Mouse (Mus musculus): ENCODE measurements around the gene Gm42688. TPM values are rescaled to one million over a fixed set of nuclear protein-coding genes. Genes with fewer than 3 reads are reported as not detected.

The Gm42688 gene
- total RNA-seq (2021): 1 to 10 TPM; 5.2 to 5.9 TPM
- long read RNA-seq, experiment 1, partial matches to known transcripts: 24 of 27 reads
- long read RNA-seq, experiment 1, other reads (novel, unspliced or antisense): 3 of 27 reads
- long read RNA-seq, experiment 2, partial matches to known transcripts: 6 of 10 reads
- long read RNA-seq, experiment 2, other reads (novel, unspliced or antisense): 4 of 10 reads

DNA sequence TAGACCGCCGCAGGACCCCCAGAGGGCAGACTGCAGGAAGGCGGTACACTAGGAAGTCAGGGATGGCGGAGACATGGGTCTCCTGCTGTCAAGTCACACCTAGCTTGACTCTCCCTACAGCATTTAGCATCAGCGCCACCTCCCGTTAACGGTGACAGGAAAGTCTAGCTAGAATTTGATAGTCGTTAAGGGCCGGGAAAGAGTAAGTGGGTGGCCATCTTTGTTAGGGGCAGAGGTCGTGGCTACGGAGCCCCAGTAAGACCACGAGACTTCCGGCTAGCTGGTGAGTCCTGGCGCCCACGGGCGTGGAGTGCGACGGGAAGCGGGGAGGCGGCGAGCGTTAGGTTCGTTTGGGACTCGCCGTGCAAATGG lies at the start of gene Gm42688, which contains the start of gene Ccdc142:
Gene Gm42688 (plus strand): TSS at position 302 of the 372 bp plus-strand sequence.
Gene Ccdc142 (plus strand): TSS at position 286 of the 372 bp plus-strand sequence.
- DNase-seq: peak; percentile 92

DNA sequence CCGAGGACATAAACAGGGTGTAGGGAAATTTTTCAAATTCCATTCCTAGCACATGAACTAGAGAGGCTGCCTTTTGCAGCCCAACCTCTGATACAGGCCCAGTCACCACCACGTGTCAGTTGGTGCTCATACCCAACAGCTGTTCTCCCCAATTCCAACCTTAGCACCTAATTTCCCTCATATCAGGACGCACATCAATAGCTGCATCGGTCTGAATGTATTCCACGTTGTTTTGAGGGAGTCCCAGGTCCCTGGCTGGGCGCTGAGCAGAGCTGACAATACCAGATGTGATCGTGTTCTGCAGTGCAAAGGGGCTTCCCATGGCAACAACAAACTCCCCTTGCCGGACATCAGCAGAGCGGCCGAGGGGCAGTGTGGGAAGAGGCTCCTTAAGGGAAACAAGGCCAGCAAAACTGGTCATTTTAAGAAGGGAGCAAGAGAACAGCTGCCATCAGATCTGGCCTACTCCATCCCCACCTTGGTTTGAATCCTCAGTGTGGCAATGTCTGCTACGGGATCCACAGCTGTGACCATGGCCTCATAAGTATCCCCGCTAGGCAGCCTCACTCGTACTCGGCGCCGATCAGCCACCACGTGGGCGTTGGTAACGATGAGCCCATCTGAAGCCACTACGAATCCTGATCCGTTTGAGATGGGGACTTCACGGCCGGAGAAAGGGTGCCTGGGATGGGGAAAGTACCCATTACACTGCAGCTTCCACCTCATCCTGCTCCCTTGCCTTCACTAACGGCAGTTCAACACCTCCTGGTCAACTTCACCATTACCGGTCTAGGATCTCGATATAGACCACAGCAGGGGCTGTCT lies 48.1 kb upstream of the Gm42688 start:
- peak; percentile 44 to 54 for DNase-seq

DNA sequence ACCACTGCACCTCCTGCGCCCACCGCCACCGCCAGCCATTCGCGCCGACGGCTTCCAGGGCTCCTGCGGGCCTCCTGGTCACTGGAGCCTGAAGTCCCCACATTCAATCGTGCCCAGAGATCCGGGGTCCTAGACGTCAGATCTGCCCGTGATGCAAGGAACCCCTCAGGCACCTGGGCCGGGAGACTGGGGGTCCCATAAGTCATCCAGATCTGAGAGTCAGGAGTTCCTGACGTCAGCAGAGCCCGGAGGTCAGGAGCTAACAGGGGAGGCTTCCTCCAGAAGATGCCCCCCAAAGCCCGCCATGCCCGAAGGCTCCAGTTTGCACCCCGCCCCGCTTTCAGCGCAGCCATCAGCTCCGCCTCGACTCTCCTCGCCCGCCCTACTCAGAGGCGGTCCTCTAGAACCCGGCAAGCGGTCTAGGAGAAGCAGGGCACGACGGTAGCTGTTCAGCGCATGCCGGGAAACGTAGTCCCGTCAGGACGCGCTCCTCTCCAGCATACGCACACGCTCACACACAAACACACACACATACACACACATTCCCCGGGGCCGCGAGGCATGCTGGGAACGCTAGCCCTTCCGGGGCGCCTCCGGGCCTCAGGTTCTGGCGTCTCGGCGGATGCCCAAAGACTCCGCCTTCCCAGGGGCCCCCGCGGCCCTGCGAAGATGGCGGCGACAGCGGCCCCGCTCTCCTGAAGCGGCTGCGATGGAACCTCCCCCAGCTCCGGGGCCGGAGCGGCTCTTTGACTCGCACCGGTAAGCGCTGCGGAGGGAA lies 47.2 kb upstream of the Gm42688 start, which contains the start of gene Aup1:
Gene Aup1 (plus strand): TSS at position 448 of the 778 bp plus-strand sequence.
- peak; percentile 98 for DNase-seq

DNA sequence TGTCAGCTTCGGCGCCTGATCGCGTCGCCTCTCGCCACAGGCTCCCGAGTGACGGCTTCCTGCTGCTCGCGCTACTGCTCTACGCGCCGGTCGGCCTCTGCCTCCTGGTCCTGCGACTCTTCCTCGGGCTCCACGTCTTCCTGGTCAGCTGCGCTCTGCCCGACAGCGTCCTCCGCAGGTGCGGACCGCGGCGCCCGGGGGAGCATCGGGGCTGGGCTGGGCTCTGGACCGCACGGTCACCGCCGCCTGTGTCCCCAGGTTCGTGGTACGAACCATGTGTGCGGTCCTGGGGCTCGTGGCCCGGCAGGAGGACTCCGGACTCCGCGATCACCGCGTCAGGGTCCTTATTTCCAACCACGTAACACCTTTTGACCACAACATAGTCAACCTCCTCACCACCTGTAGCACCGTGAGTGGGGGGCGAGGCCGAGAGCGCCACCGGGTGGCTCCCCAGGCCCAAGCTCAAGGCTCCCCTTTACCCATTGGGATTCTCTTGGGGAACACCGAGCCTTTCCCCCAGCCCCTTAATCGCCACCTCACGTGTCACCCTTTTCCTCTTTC lies 46.5 kb upstream of the Gm42688 start, which contains the start of gene Htra2:
Gene Htra2 (minus strand): TSS at position 403 of the 561 bp plus-strand sequence.
- peak; percentile 43 to 55 for DNase-seq

DNA sequence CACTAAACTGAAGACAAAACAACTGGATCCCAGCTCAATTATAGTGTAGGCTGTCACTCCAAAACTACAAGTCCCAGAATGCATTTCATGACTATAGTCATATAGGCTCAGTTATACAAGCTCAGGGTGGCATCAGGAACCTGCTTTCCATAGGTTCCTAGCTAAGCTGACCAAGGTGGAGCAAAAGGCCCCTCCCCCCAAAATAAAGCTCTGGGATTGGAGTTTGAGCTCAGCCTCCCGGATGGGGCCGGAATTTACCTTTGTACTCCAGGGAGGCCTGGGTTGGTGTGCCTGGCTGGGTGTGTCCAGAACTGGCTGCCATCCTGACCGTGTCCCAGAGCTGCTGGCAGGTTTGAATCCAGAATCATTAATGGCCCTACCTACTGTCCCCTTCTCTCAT lies 43.6 kb upstream of the Gm42688 start, which contains the start of gene Dqx1:
Gene Dqx1 (plus strand): TSS at position 55 of the 400 bp plus-strand sequence.
- no peak for DNase-seq

DNA sequence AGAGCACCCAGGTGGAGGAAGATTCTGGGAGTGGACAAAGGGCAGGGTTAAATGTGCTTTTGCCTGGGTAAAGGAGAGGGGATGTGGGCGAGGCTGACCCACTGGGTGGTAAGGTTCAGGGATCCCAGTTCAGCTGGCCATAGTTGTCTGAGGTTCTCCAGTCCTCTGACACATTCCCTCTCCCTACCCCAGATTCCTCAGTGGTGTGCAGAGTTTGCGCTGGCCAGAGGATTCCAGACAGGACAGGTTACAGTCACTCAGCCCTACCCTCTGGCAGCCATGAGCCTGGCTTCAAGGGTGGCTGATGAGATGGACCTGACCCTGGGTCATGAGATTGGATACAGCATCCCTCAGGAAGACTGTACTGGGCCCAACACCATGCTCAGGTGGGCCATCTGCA lies 42.7 kb upstream of the Gm42688 start:
- no peak for DNase-seq

DNA sequence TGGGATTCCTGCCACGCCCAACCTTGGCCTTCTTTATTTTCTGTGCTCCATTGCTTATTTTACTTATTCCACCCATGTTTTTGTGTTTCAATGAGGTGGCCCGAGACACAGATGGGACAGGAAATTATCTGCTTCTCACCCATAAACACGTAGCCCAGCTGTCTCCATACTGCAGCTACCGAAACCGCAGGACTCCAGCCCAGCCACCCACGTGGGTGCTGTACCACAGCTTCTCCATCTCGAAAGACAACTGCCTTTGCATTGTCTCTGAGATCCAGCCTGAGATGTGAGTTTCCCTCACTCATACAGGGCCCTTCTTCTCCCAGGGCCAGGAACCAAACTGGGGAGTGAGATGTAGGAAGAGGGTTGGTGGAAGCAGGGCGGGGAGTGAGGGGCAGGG lies 35.4 kb upstream of the Gm42688 start:
- DNase-seq: no peak

DNA sequence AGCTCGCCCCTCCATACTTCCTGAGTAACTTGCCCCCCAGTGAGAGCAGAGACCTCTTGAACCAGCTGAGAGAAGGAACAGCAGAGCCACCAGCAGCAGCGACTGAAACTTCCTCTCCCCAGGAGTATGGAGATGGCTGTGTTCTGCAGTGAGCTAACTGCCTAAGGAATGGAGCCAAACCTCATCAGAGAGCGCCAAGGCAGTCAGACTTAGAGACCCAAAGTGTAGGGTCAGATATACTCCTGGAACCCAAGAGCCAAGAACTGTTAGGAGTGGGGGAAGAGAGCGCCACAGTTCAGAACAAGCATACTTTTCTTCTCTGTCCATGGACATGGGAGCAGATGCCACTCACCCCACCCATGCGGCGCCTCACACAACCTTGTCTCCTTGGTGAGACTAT lies 35.0 kb upstream of the Gm42688 start:
- DNase-seq: no peak

DNA sequence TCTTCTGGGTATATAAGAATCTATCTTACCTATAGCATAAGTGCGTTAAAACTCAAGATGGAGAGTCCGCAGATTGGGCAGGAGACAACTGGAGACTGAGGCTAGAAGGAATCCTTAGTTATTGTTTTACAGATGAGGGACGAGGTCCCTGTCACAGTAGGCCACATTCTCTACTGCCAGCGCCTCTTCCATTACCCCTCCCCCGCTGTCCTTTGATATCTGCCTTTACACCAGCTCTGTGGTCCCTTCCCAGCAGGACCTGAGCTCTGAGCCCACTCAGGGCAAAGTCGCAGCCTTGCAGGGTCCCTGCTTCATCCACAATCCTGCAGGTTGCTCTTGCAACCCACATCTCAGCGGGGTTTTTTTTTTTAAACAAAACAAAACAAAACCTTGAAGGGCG lies 33.2 kb upstream of the Gm42688 start:
- no peak for DNase-seq

DNA sequence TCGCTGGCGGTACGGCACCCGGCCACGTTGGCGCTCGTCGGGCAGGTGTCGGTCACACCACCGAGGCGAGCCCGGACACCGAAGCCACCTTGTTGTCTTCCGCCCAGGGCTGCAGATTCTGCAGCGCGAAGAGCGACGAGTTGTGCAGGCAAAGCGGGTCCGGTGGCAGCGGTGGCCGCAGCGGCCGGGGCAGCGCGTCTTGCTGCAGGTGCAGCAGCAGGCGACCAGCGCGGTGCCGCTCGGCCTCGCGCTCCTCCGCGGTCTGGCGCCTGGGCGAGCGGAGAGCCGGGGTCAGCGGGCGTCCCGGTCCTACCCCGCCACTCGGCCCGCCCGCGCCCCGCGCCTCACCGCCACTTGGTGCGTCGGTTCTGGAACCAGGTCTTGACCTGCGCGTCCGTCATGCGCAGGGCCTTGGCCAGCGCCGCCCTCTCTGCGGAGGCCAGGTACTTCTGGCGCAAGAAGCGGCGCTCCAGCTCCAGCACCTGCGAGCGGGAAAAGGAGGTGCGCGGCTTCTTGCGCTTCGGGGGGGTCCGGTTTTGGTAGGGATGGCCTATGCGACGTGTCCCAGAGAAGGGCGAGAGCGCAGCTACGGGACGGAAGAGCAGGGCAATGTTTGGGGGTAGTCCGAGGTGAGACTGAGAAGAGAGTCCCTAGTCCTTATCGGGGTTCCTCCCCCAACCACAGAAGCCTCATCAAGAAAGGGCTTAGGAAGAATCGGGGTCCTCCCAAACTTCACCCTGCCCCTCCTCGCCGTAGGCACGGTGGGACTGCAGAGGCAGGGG lies 32.5 kb upstream of the Gm42688 start:
- peak in 1 of 2 experiments; percentile 23 for DNase-seq

DNA sequence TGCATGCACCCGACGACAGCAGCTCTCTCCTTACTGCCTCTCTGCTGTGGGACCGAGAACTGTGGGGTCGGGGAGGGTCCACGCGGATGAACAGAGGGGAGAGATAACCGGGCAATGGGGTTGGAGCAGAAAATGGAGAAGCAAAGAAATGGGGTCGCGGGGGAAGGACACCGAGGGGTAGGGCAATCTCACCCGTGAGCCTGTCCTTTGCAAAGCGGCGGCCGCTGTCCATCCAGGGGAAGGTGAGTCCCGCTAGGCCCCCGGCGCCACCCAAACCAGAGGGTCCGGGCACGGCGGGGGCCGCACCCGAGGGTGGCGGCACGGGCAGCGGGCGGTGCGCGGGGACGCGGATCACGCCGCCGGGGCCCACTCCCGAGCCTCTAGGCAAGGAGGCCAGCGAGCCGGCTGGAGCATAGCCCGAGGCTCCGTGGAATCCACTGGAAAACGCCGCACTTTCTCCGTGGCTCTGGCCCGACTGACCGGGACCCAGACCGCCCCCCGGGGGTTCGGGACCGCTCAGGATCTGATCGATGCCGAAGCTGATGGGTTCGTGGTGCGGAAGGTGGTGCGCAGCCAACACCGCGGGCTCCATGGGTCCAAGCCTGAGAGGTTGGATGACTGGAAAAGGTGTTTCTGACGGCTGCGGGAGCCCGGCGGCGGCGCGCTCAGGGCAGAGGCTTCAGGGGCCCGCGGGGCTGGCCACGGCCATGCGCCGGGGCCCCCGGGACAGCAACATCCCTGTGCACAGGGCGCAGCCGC lies 31.8 kb upstream of the Gm42688 start:
- DNase-seq: no peak

DNA sequence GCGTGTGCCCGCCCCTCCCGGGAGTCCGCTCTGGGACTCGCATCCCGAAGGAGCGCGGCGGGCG lies 31.3 kb upstream of the Gm42688 start, which contains the start of gene Tlx2:
Gene Tlx2 (minus strand): TSS at position 47 of the 64 bp plus-strand sequence.
- DNase-seq: no peak

DNA sequence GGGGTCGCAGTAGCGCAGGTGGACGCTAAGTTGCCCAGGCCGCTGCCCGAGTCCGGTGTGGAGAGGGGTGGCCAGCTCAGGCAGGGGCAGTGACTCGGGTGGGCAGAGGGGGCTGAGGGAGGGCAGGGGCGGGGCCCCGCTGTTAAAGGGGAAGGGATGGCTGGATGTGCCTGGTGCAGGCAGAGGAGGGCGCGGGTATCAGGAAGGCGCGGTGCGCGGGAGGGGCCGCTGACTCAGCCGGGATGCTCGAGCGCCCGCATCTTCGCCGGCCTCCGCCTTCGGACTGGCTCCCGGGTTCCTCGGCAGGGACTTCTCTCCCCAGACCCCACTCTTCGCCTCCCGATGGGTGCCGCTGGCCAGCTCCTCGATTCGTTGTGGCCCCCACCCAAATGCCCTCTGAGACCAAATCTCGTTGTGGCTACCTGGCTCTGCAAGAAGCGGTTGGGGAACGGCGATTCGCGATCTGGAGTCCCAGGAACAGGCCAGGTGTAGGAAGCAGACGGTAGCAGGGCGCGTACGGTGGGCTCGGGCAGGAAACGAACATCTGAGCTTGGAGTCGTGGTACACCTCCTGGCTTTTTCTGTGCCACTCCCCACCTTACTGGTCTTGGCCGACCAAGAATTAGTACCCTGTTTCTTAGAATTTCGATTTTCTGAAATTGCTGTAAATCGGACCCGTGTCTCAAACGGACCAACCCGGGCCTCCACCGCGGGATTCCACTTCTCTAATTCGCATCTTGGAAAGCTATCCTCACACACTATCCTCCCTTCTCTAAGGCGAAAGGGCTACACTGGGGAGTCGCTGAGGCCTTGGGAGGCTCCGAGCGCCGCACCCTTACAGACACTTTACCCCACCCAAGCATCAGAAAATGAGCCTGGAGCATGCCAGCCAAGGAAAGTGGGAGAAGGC lies 30.9 kb upstream of the Gm42688 start:
- peak; percentile 38 to 43 for DNase-seq

DNA sequence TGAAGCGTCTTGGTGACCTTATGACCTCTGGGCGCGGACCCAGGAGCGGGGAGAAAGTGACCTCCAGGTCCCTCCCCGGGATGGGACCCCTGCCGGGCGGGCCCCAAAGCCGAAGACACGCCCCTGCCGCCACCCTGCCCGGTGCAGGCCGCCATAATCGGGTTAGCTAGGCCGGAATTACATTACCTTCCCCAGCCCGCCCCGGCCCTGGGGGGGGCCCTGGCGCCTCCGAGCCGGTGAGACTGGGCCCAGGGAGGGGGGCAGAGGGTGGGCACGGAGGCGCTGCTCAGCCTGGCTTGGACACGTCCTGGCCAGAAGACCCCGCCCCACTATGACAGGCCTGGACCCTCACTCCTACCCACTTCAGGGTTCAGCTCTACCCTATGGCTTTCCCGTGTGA lies 30.2 kb upstream of the Gm42688 start:
- DNase-seq: peak; percentile 37 to 48

DNA sequence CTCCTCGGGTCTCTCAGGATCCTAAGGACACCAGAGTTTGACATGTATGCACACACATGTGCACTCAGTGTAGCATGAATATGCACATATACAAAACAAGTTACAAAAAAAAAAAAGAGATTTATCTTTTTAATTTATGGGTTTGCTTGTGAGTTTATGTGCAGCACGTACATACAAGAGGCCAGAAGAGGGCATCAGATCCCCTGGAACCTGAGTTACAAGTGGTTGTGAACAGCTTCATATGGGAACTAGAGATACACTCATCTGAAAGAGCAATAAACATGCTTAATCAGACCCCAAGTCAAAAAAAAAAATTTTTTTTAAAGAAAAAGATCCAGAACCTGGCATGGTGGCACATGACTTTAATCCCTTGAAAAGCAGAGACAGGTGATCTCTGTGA lies 26.4 kb upstream of the Gm42688 start:
- DNase-seq: peak in 1 of 2 experiments; percentile 37

DNA sequence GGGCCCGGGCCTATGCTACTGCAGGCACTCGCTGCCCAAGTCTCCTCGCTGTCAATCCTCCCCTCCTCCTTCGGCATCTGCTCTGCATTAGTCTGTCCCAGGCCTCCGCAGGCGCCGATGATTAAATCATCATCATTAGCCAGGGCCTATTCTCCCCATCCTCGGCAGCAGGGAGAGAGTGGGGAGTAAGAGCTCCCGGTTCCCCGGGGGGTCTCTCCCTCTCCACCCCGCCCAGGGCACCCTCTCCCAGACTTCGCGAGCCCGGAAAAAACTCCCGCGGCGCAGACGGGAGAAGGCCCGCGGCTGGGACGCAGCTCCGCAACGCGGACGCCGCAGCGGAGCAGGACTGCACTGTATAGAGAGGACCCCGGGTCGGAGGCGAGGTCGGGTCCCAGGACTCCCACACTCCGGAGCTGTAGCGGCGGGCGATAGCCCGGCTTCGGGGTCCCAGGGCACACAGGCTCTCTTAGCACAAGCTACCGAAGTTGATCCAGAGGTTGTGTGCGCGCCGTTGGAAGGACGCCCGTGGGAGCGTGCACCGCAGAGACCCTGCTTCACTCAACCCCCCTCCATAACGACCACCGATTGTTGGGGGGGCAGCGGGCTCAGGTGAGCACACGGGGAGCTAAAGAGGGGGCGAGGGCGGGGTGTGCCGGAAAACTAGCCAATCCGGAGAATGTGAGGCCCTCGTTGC lies 23.6 kb upstream of the Gm42688 start, which contains the start of gene Pcgf1:
Gene Pcgf1 (plus strand): TSS at position 240 of the 694 bp plus-strand sequence.
- peak; percentile 55 to 65 for DNase-seq

DNA sequence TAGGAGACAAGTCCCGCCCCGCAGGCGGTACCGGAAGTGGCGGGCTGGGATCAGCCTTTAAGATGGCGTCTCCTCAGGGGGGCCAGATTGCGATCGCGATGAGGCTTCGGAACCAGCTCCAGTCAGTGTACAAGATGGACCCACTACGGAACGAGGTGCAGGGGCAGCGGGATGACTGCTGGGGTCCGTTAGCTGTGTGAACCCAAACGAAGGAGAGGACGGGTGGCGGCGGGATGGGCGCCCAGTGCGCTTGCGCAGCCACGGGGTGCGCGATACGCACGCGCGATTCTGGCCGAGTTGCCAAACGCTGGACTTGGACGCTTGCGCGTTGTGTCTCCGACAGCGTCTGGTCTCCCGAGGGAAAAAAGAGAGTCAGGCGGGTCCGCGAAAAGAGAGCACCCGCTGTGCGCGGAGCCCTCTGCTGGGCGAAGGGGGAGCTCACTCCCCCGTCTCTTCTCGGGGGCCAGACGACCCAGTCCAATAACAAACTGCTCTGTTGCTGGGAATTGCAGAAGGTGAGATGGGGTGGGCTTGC lies 23.0 kb upstream of the Gm42688 start:
- peak; percentile 98 to 99 for DNase-seq

DNA sequence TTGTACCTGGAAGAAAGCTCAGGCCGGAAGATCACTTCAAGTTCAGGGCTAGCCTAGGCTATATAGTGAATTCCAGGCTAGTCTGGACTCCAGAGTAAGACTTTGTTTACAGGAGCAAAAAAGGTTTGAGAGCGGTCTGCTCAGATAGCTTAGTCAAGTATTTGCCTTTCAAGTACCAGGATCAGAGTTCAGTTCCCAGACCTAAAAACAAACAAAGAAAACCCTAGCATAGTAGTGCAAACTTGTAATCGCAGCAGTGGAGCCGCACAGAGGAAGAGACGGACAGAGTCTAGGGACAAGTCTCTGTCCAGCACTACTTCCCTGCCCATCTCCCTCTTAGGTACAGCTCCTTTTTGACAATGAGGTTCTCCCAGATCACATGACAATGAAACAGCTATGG lies 21.2 kb upstream of the Gm42688 start:
- no peak for DNase-seq

DNA sequence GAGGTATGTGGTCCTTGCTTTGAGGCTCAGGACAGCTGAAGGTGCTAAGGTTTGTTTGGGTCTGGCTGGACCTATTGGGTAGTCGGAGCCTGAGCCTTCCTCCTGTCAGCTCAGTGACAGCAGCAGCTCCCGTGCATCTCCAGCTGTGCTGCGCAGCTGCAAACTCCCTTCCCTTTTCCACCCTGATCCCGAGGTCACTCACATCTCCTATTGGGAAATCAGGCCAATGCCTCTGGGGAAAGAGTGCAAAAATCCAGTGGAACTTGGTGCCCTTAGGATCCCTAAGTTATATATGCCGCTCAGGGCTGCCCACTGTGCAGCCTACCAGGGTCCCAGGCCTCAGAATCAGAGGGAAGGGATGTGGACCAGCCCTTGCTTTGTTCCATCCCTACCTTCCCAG lies 17.9 kb upstream of the Gm42688 start:
- no peak for DNase-seq
